Mouse (Mus musculus): ENCODE measurements at regions not wholly inside any gene's neighbourhood (a gene's known extent, or its start where the extent isn't known, plus 50 kb on each side); places are given as distances from the start of the nearest gene placed in this dataset.

GRCm38 (mm10) chr2:93135324-93135723 is 52.0 kb upstream of the Trp53i11 start:
- no peak for DNase-seq (ENCODE audit: low read depth)

- DNase-seq (ENCODE audit: low read depth), result peak; percentile 40
Measured at GRCm38 (mm10) chr2:93133301-93133971, 53.9 kb upstream of the Trp53i11 start.

- DNase-seq (ENCODE audit: low read depth), result peak; percentile 42
Measured at GRCm38 (mm10) chr2:93131825-93132623, 55.3 kb upstream of the Trp53i11 start.

- no peak for DNase-seq (ENCODE audit: low read depth)
Measured at GRCm38 (mm10) chr2:93131236-93131635, 56.1 kb upstream of the Trp53i11 start.

GRCm38 (mm10) chr2:93129176-93129575 is 58.2 kb upstream of the Trp53i11 start:
- DNase-seq (ENCODE audit: low read depth), result no peak

GRCm38 (mm10) chr2:93126595-93127165 is 60.7 kb upstream of the Trp53i11 start:
- peak; percentile 7 for DNase-seq (ENCODE audit: low read depth)

- no peak for DNase-seq (ENCODE audit: low read depth)
Measured at GRCm38 (mm10) chr2:93126112-93126511, 61.2 kb upstream of the Trp53i11 start.

- DNase-seq (ENCODE audit: low read depth), result no peak
Measured at GRCm38 (mm10) chr2:93124866-93125467, 62.4 kb upstream of the Trp53i11 start.

GRCm38 (mm10) chr2:93123829-93124228 is 63.5 kb upstream of the Trp53i11 start:
- no peak for DNase-seq (ENCODE audit: low read depth)

GRCm38 (mm10) chr2:93120386-93120785 is 67.0 kb upstream of the Trp53i11 start:
- no peak for DNase-seq (ENCODE audit: low read depth)

- DNase-seq (ENCODE audit: low read depth), result no peak
Measured at GRCm38 (mm10) chr2:93119001-93119400, 68.3 kb upstream of the Trp53i11 start.

- no peak for DNase-seq (ENCODE audit: low read depth)
Measured at GRCm38 (mm10) chr2:93115303-93115702, 69.3 kb upstream of the Prdm11 start.

- no peak for DNase-seq (ENCODE audit: low read depth)
Measured at GRCm38 (mm10) chr2:93113929-93114328, 68.0 kb upstream of the Prdm11 start.

GRCm38 (mm10) chr2:93112320-93112719 is 66.4 kb upstream of the Prdm11 start:
- DNase-seq (ENCODE audit: low read depth), result no peak

GRCm38 (mm10) chr2:93110898-93111297 is 64.9 kb upstream of the Prdm11 start:
- DNase-seq (ENCODE audit: low read depth), result no peak

- no peak for DNase-seq (ENCODE audit: low read depth)
Measured at GRCm38 (mm10) chr2:93106581-93106980, 60.6 kb upstream of the Prdm11 start.

GRCm38 (mm10) chr2:93101991-93102390 is 56.0 kb upstream of the Prdm11 start:
- no peak for DNase-seq (ENCODE audit: low read depth)

GRCm38 (mm10) chr2:93099780-93100179 is 53.8 kb upstream of the Prdm11 start:
- no peak for DNase-seq (ENCODE audit: low read depth)

GRCm38 (mm10) chr2:93097016-93097415 is 51.0 kb upstream of the Prdm11 start:
- no peak for DNase-seq (ENCODE audit: low read depth)

- DNase-seq (ENCODE audit: low read depth), result no peak
Measured at GRCm38 (mm10) chr2:93096078-93096729, 50.2 kb upstream of the Prdm11 start.

Measured in fibroblast of lung, adult 2 months (primary cell).